Mouse (Mus musculus): ENCODE data around the gene Cxcl14.

DNA sequence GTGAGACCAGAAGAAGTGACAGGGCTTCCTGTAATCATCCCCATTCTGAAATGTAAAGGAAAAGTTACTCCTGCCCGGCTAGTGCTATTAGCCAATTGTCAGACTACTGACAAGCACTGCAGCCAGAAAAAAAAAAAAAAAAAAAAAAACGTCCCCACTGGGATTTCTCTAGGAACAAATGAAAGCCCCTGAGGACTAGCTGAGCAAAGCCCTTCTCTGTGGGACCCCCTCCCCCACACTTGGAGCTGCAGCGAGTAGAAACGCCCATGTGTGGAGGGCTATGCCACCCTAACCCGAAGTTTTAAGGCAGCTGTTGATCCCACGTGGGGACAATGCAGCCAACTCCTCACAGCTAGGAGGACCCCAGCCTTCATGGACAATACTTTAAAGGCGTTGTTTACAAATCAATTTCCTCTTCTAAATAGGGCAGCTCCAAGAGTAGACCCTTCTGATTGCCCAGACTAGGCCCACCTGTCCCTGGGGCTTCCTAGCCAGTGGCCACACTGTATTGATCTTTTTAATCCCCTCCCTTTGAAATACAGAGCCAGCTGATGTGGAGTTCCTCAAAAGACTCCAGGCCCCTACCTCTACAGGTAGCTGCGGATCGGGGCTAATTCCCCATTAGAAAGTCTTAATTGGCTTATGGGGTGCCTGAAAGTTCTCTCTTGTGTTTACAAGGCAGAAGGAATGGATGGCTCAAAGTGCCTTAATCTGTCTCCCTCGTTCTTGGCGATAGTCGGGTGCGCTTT lies 46.6 kb downstream of the Cxcl14 start:
- TF ChIP-seq CTCF (IDR thresholded peaks at IDR 0.05; ENCODE audit: insufficient read depth, low read depth, low read length), result no peak
- TF ChIP-seq POLR2A (IDR thresholded peaks at IDR 0.05; ENCODE audit: insufficient read depth, low read depth, low read length), result no peak

Data from olfactory bulb, adult 2 months (tissue).